Mouse (Mus musculus) adrenal gland, adult 2 months (tissue): ENCODE results near the gene Tagap. TPM values are rescaled to one million over a fixed set of nuclear protein-coding genes. Genes with fewer than 3 reads are reported as not detected.
"Not testable (repeated sequence)": the region's sequence is repeated elsewhere in the genome, so short reads cannot be mapped to it uniquely, and the experiment has no call there.

Source experiments
- DNase-seq: peaks from one replicate; pipeline ENCODE4 v3.0.0; 2021
- polyA plus RNA-seq: library from polyadenylated mRNA; depleted of rRNA; stranded (reverse); fragments of >200 nt; gene quantifications from 2 replicates; pipeline ENCODE4 v1.2.3, GENCODE M21; 2012
- total RNA-seq, 2 experiments: library from RNA; stranded (reverse); gene quantifications; 2 replicates each; pipeline ENCODE4 v1.2.3; 2021

Gene Tagap
- total and polyA plus RNA-seq, 3 experiments = 1.1 to 5.9 (median 4.5) TPM

DNA sequence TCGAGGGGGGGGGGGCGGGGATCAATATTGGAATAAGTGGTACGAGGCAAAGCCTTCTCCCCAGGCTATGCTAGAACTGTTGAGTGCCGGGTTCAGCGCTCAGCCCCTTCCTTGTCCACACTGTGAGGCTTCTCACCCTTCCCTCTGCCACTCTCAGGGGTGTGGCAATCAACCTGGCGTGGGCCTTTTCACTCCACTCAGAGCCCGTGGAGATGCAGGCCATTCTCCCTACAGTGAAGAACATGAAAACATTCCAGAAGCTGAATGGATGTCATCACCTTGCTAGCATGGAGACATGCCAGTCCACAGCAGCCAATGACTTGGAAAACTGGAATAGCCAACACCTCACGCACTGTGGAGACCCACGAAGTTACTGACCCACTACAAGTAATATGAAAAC lies 10.0 kb upstream of the Tagap start:
- no peak for DNase-seq

DNA sequence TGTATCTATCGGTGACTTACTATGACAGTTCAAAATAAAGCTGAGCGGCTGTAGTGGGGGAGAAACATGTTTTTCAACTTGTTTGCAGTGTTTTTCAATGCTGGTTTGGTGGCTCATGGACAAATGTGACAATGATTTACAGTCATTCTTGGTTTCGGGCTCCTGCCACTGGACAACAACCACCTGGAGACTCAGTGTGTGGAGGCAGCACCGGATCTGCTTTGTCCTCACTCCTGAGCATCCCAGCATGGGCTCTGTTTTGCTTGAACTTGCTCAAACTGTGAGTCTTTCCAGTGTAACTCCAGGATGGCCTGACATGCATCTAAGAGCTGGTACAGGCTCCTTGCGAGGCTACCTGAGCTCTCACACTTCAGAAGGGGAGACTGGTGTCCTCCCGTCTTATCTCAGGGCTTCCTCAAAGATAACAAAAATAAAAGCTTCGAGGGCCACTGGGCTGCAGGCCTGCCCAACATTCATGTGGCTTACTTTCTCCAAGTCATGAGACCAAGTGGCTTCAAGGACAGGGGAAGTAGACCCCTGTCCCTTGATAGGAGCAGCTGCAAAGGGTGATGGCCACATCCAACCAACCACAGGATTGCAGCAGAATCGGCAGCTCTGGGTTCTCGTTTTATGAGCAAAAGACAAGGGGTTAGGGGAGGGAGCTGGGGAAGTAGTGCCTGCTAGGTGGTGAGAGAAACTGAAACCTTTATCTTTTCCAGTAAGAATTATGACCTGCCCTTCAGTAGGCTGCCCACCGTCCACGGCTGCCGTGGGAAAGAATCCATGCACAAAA lies 8.8 kb upstream of the Tagap start:
- DNase-seq = no peak

DNA sequence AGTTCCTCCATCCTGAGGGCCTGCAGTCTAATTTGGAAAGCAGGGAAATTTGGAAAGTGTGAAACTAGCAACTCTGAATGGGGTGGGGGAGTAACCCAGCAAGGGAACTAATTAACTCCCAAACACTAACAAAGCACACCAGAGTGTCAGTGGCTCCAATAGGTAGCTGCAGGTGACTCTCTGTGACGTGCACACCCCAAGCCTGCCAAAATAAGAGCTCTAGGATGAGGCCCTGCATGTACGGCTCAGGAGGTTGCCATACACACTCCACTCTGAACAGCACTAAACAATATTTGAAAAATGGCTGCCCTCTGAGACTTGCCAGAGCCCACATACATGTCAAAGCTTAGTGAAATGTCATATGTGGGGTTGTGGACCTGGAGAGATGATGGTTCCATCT lies 7.4 kb upstream of the Tagap start:
- DNase-seq = no peak

DNA sequence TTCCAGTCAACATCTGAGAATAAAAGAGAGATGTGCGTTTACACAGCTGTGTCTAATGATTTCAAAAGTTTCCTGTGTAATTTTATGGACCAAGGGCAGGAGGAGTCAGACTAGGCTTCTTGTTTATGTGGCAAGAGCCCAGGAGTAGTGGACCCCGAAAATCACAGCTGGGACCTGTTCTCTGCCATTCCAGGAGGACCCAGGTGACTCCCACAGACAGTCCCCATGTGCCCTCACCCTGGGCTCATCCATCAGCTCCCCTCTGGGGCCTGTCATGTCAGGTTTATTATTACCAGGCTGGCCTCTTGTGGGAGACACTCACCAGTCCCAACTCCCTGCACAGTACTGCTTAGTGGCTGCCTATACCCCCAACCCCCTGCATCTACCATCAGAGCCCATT lies 6.6 kb upstream of the Tagap start:
- DNase-seq = no peak

DNA sequence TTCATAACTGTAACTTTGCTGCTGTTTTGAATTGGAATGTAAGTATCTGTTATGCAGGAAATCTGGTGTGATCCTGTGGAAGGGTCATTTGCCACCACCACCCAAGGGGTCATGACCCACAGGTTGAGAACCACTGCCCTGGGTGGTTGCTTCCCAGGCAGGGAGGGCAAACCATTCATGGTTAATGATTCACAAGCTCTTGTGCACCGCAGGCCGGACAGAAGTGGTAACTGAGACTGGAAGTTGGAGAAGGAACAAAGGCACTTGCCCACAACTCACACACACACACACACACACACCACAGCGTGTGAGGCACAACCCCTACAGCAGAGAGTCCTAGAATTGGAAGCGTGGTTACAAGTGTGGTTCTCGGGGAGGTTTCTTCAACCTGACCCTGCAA lies 3.2 kb upstream of the Tagap start:
- no peak for DNase-seq

DNA sequence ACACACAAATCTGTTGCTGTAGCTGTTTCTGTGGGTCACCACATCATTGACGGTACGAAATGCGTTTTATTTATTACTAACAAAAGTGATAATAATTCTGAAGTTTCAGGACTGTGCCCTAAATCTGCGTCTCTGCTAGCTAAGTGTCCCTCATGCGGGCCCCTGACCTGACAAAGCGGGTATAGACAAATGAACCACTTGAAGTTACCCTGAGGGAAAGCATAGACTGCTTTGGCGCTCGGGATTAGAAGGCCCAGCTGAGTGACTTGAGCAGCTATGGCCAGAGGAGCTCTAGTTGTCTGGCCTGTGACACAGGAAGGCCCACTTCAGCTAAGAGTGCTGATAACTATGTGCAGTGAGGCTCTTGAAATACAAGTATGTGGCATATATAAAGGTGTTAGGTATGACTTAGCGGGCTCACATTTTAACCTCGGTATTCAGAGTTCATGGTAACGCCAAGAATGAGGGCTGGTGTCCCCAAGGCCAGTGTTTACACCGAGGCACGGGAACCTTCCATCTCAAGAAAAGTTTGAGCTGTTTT lies 1.5 kb upstream of the Tagap start:
- DNase-seq = no peak

DNA sequence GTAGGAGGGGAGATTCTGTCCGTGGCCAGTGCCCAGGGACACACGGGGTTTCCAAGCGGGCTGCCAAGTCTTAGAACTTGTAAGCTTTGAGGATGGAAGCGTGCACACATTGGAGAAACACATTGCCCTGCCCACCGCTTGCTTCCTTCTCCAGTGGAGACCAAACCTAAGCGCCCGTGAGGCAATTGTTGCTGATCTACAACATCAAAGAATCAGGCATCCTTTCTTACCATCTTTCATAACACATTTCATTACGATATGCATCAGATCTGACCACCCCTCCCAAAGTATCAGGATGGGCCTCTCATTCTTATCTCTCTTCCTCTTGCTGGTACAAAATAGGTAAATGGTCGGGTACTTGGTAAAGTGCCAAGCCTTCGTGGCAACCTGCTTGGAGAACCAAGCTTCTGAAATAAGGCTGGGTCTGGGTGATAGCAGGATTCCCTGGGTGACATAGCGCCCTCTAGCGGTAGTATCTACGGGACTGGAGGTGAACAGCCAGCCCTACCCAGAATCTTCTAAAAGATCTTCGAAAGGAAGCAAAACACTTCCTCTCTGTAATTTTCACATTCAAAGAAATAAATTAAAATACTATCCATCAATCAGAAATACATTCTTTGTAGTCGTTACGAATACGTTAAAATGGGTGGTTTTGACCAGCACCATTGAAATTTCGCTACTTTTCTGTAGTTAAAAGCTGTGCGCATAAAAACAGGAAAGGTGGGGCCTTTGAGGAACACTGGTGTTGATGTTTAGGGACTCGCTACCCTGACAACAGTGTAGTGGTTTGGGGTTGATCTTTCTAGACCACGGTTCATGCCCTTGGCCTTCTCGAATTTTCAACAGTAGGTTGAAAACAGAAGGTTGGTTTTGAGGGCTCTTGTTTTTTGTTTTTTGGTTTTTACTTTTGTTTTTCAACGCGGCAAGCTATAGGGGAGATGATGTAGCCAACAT lies 2.1 kb downstream of the Tagap start:
- DNase-seq = peak; percentile 79

DNA sequence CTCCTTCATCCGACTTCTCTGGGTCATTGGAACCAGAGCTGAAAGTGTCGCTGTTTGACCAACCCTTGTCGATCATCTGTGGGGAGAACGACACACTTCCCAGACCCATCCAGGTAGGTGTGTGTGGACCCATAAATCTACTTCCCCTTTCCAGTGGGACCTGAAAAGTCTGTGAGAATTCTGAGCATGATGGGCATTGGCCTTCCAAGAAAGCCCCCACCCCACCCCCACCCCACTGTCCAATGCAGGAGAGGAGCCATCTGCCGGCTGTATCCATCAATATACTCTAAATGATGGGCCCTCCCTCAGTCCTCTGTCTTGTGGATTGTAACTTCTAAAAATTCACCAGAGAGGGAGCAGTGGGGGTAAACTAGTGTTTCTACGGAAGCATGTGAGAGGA lies 2.9 kb downstream of the Tagap start:
- DNase-seq = no peak

DNA sequence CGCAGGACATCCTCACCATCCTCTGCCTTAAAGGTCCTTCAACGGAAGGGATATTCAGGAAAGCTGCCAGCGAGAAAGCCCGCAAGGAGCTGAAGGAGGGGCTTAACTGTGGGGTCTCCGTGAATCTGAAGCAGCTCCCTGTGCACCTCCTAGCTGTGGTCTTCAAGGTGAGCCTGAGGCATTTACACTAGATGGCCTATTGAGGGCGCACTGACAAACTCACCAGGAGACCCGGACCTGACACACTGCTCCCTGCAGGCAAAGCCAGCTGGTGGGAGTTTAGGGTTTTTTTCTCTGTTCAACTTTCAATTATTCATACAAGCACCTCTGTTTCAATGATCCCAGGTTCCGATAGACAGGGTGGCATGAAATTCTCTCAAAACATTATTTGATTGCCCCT lies 3.5 kb downstream of the Tagap start:
- DNase-seq = no peak

DNA sequence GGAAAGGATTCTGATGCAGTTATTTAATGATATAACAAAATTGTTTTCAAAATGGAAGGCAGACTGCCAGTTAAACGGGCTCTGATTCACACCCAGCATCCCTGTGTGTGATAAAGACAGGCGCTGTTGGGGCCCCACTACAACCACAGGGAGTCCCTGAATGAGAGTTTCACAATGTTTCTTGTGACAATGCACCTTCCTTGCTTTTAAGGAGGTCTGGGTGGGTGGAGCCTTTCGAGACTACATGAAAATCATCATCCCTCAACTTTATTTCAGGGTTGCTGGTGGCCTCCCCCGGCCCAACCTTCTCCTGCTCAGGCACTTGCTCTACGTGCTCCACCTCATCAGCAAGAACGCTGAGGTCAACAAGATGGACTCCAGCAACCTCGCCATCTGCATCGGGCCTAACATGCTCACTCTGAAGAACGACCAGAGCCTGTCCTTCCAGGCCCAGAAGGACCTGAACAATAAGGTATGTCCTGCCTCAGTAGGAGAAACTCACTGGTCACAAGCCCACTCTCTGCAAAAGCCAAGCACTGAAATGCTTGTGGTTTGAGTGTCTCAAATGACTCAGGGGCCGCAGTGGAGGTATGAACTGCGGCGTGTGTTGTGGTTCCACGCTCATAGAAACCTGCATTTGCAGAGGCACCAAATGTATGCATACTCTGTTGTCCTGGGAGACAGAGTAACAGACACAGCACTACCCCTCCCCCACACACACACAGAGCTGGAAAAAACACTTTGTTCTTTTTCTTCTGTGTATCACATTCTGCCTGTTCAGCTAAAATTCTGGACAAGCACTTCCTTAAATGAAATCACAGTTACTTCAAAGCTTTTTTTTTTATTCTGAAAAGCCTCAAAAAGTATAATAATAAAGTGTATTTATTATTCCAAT lies 5.5 kb downstream of the Tagap start:
- DNase-seq = no peak

DNA sequence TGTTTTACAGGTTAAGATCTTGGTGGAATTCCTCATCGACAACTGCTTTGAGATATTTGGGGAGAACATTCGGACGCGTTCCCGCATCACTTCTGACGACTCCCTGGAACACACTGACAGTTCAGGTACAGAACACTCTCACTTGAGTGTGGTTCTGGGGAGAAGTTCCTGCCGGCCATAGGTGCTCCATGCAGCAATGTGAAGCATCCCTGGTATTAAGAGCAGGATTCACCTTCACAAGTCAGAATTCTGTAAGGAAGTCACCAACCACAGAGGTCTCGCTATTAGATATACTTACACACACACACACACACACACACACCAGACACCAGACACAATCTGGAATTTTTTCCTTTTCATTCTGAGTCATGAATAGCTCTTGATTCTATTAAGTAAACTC lies 6.3 kb downstream of the Tagap start:
- DNase-seq = not testable (repeated sequence)

DNA sequence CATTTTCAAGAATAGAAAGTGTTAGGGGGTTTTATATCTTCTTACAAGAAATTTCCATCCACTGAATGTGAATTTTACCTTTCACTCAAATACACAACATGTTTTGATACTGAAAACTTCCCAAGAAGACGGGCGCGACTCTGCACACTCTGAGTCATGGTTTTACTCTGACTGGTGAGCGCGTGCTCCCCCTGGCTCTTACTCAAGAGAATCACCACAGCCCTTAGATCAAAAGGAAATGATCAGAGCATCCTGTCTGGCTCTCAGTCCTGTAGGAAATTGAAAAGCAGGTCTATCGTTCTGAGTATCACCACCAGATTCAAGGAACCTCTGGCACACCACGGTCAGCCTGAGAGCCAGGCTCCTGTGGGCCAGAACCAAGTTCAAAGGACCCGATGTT lies 13.8 kb downstream of the Tagap start:
- peak; percentile 66 for DNase-seq

DNA sequence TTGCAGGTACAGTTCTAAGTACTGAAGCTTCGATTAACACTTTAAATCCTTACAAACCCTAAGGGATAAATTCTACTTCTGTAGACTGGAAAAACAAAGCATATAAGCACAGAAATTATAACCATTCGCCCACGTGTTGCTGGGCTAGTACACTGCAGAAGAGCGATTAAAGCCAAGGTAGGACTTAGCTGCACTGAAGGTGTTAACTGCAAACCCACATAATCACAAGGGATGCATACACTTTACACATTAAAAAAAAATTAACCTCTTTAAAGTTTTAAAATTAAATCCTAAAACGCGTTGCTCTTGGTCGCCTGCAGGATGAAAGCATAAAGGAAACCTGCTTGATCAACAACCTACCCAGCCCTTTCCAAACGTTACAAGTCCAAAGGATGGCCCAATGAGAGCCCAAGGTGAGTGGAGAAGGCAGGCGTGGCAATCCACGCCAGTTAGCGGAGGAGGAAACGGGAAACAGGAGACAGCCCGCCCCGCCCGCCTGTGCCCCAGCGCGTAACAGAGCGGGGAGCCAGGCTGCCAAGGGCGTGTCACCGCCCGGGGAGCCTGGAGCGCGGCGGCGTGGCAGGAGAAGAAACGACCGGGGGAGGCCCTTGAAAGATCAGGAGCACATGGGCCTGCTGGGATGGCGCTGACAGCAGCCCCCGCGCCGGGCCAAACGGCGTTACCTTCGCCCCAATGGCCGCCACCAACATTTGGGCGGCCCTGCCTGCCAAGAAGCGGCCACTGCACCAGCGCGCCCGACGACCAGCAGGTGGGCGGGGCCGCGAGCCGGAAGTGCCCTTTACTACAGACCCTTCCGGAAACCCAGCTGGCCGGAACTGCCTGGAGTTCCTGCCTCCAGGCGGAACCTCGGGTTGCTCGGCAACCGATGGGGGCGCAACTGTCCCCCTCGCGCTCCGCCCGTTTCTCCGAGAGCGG lies 19.6 kb downstream of the Tagap start, which contains the start of gene Rsph3a:
TSS of gene Rsph3a (plus strand) at position 498 of the 936 bp plus-strand sequence.
- DNase-seq = peak; percentile 93

DNA sequence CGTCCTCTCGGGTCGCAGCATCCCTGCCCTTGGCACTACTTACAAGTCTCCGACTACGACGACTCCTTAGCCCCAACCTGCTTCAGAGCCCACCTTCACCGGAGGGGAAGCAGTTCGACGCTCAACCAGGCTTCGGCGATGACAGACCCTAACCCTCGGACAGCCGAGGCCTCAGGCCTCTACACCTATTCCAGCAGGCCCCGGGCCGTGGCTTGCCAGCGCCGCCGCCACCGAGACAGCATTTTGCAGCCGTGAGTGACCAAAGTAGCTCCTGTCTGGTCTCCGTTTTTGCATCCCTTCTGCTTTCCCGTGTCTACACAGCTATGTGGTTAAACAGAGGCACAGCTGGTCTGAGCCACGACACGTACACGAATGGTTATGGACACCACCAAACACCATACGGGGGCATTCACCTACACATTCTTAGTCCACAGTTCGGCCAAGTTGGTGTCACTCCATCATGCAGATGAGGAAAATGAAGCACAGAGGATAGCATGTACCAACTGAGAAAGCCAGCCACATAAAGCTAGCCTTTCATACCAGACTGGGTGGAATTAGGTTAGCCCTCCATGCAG lies 20.3 kb downstream of the Tagap start:
- DNase-seq = not testable (repeated sequence)

DNA sequence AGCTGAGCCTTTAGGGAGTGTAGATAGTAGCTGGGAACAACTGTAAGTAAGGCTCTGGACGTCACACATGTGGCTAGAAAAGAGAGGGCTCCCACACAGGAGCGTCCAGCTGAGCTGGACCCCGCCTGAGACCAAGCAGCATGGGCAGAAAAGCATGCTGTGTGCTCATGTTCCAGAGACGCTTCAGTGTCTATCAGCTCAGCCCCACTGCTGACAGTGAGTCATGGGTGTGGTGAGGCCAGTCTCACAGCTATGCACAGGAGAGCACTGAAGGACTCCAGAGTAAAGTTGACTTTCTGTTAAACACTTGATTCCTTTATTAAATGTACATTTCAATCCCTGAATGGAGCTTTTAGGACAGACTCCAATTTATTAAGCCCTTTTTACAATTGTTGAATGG lies 25.5 kb downstream of the Tagap start:
- DNase-seq = not testable (repeated sequence)

DNA sequence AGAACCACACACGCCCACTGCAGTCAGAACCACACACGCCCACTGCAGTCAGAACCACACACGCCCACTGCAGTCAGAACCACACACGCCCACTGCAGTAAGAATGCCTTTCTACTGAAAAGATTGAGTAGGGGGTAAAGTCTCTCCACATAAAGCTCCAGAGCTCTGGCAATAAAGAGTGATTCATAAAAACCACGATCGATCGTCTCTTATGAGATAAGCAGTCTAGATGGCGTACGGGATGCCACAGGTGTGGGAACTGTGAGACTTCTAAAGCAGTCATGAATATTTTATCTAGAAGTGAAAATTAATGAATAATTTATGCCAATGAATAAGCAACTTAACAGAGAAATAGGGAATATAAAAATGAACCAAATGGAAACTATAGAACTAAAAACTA lies 31.4 kb downstream of the Tagap start:
- DNase-seq = not testable (repeated sequence)

DNA sequence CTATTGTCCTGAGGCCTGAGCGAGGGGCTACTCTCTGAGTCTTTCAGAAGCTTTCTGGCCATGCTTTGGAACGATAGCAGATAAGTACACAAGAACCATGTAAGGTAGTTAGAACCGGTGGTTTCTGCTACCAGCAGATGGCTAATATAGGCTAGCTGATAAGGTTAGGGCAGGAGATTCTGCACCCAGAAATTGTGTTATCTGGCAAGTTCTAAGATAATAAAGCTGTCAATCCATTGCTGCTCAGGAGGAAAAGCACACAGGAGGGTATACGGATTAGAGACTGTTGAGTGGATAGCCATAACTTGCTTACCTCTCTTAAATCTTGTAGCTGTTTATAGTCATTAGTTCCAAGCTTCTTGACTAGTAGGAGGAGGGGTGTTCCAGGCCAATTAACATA lies 37.5 kb downstream of the Tagap start:
- DNase-seq = not testable (repeated sequence)

DNA sequence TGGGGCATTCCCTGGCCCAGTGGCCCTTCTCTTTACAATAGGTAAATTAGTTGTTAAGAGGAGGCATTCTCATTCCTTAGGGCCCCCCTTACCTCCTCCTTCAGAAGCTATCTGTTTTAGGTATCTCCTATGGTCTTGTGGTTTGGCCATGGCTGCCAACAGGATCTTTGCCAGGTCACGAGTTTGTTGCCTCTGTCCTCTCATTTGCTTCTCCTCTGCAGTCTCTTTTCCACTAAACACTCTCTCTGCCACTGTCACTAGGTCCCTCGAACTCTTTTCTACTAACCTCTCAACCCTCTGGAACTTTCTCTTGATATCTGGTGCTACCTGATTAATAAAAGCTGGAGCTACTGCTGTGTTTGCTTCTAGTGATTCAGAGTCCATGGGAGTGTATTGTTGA lies 38.6 kb downstream of the Tagap start:
- not testable (repeated sequence) for DNase-seq

DNA sequence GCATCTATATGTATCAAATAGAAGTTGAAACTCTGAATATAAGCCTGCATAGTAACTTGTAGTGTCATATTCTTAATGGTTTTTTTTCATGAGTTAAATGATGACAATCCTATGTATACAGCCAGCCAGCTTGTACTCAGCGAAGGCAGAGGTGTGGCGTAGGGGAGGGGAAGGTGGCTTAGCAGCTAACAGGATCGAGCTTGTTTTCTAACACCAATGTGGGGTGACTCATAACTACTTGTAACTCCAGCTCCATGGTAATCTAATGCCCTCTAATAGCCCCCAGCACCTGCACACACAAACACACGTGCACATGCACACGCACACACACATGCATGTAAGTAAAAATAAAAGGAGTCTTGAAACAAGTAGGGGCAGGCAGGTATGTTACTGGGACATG lies 42.7 kb downstream of the Tagap start:
- not testable (repeated sequence) for DNase-seq

DNA sequence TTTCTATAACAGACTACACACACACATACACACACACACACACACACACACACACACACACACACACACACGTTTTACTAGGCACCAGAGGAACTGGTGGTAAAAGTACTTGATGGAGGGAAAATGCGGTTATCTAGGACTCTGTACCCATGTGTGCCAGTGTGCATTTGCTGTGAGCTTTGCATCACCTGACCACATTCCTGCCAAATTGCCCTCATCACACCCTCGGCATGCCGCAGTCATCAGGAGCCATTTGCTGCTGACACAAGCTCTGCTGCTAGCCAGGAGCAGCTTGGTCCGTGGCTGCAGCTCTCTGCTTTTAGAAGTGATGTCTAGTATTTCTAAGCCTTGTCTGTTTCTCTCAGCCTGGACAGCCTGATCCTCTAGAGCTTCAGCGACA lies 44.0 kb downstream of the Tagap start:
- DNase-seq = not testable (repeated sequence)
